Mouse (Mus musculus) bone marrow macrophage, adult 2 months (primary cell): ENCODE results near the gene Cep152. TPM values are rescaled to one million over a fixed set of nuclear protein-coding genes. Genes with fewer than 3 reads are reported as not detected.

Experiments
- H3K27ac ChIP-seq: 2 replicates; pipeline ENCODE4 v1.5.1; 2012; ENCODE audit warnings: low read depth, low read length; ENCODE audit not compliant: insufficient read depth
- H3K4me1 ChIP-seq: 2 replicates; pipeline ENCODE4 v1.6.1; 2012; ENCODE audit warnings: low read length; ENCODE audit not compliant: control insufficient read depth, insufficient read depth
- H3K4me3 ChIP-seq: 2 replicates; pipeline ENCODE4 v1.5.1; 2012; ENCODE audit warnings: mild to moderate bottlenecking, low read length, moderate library complexity; ENCODE audit not compliant: insufficient read depth
- CTCF ChIP-seq: IDR thresholded peaks from 2 replicates; pipeline ENCODE4 v1.5.1; 2012; ENCODE audit warnings: low read depth, mild to moderate bottlenecking, low read length, moderate library complexity
- POLR2A ChIP-seq: IDR thresholded peaks from 2 replicates; pipeline ENCODE4 v1.6.1; 2012; ENCODE audit warnings: mild to moderate bottlenecking, low read depth, low read length, borderline replicate concordance
- polyA plus RNA-seq: library from polyadenylated mRNA; stranded (reverse); fragments of >200 nt; gene quantifications from 2 replicates; pipeline ENCODE4 v1.2.4, GENCODE M21; 2012; ENCODE audit not compliant: missing spikeins, insufficient read depth, insufficient read length

The Cep152 gene
- polyA plus RNA-seq, 1 experiment: 5.8 TPM

- no peak overlapping the region for H3K4me3 ChIP-seq
- TF ChIP-seq CTCF (no peak), POLR2A (no peak)
- H3K4me1 ChIP-seq: 0 out of 2 replicates have a peak, but pooled peaks cover 2% of the 10 kb centered on the region
- H3K27ac ChIP-seq: no peak overlapping the region
Observed at GRCm38 (mm10) chr2:125602970-125603369, 21.9 kb downstream of the Cep152 start.

- Histone ChIP-seq H3K4me3 (no peak overlapping the region), H3K4me1 (peaks cover 6% of the 10 kb centered on the region), H3K27ac (no peak overlapping the region)
- TF ChIP-seq CTCF (no peak), POLR2A (no peak)
Observed at GRCm38 (mm10) chr2:125598958-125599357, 26.0 kb downstream of the Cep152 start.

- no peak for TF ChIP-seq POLR2A
- TF ChIP-seq CTCF: no peak
- H3K4me3 ChIP-seq: no peak overlapping the region
- no peak overlapping the region for H3K27ac ChIP-seq
- peaks cover 7% of the 10 kb centered on the region for H3K4me1 ChIP-seq
Observed at GRCm38 (mm10) chr2:125598251-125598650, 26.7 kb downstream of the Cep152 start.

GRCm38 (mm10) chr2:125594786-125595185 is 30.1 kb downstream of the Cep152 start:
- H3K27ac ChIP-seq: no peak overlapping the region
- H3K4me1 ChIP-seq: peaks cover 15% of the 10 kb centered on the region
- TF ChIP-seq CTCF (no peak), POLR2A (no peak)
- no peak overlapping the region for H3K4me3 ChIP-seq

- TF ChIP-seq POLR2A: no peak
- TF ChIP-seq CTCF: no peak
- H3K4me1 ChIP-seq: peaks cover 21% of the 10 kb centered on the region
- no peak overlapping the region for H3K4me3 ChIP-seq
- no peak overlapping the region for H3K27ac ChIP-seq
Observed at GRCm38 (mm10) chr2:125594072-125594471, 30.8 kb downstream of the Cep152 start.

GRCm38 (mm10) chr2:125591895-125592294 is 33.0 kb downstream of the Cep152 start:
- Histone ChIP-seq H3K4me3 (no peak overlapping the region), H3K4me1 (peaks cover 19% of the 10 kb centered on the region), H3K27ac (no peak overlapping the region)
- TF ChIP-seq CTCF (no peak), POLR2A (no peak)

GRCm38 (mm10) chr2:125589287-125589686 is 35.6 kb downstream of the Cep152 start:
- no peak overlapping the region for H3K4me3 ChIP-seq
- TF ChIP-seq CTCF (no peak), POLR2A (no peak)
- H3K27ac ChIP-seq: no peak overlapping the region
- peaks cover 17% of the 10 kb centered on the region for H3K4me1 ChIP-seq

GRCm38 (mm10) chr2:125581081-125581480 is 43.8 kb downstream of the Cep152 start:
- H3K27ac ChIP-seq: no peak overlapping the region
- TF ChIP-seq POLR2A (no peak), CTCF (no peak)

GRCm38 (mm10) chr2:125577670-125578069 is 47.2 kb downstream of the Cep152 start:
- no peak overlapping the region for H3K27ac ChIP-seq

More at GRCm38 (mm10) chr2:125581081-125581480, 43.8 kb downstream of the Cep152 start:
- peaks cover 13% of the 10 kb centered on the region for H3K4me1 ChIP-seq
- H3K4me3 ChIP-seq: no peak overlapping the region

GRCm38 (mm10) chr2:125576498-125576897 is 48.4 kb downstream of the Cep152 start:
- H3K27ac ChIP-seq: no peak overlapping the region
- no peak for TF ChIP-seq CTCF
- no peak for TF ChIP-seq POLR2A
- no peak overlapping the region for H3K4me3 ChIP-seq
- H3K4me1 ChIP-seq: peaks cover 16% of the 10 kb centered on the region

More at GRCm38 (mm10) chr2:125577670-125578069, 47.2 kb downstream of the Cep152 start:
- Histone ChIP-seq H3K4me3 (no peak overlapping the region), H3K4me1 (peaks cover 16% of the 10 kb centered on the region)
- TF ChIP-seq POLR2A (no peak), CTCF (no peak)

GRCm38 (mm10) chr2:125575766-125576165 is 49.1 kb downstream of the Cep152 start:
- H3K4me3 ChIP-seq: no peak overlapping the region
- H3K4me1 ChIP-seq: peaks cover 16% of the 10 kb centered on the region
- H3K27ac ChIP-seq: no peak overlapping the region
- TF ChIP-seq CTCF (no peak), POLR2A (no peak)
